Mouse (Mus musculus) embryonic stem cell, embryonic (primary cell): ENCODE data around the gene Tma16.

Experiments
- CTCF ChIA-PET, 4 experiments: fragments of 300-600 bp in 2 of 4; fragments of 350-600 bp in 2 of 4; sonication (Branson Sonifier 250); formaldehyde crosslinking; loops; one replicate each; lab custom pipeline; 2022; ENCODE audit warnings: inconsistent platforms in 2 of 4; lab: Charles Lee
- POLR2A ChIA-PET, 4 experiments: fragments of 300-600 bp in 2 of 4; fragments of 350-600 bp in 2 of 4; sonication (Branson Sonifier 250); formaldehyde crosslinking; loops; one replicate each; lab custom pipeline; 2022; ENCODE audit warnings: antibody characterized with exemption in 4 of 4, inconsistent platforms in 1 of 4; lab: Charles Lee

Tma16 gene

GRCm38 (mm10) chr8:66486084-66486763 lies at the start of gene Tma16:
Gene Tma16, minus strand, starts transcription at chr8:66486530.
- ChIA-PET POLR2A (interaction anchor here (0.6 to 7.0 kb wide), 23 partner anchors 8 to 1539 kb away, joined by 3 to 96 read pairs (median 4); partner anchors contain the start of gene Tmem192 (in 1 of the 4)), CTCF (interaction anchor here in 2 of 4 experiments (0.7 to 1.5 kb wide), 5 partner anchors 10 to 29 kb away, joined by 3 to 6 read pairs (median 5); no protein-coding TSS in a partner anchor)

GRCm38 (mm10) chr8:66520576-66520975 lies 34.2 kb upstream of the Tma16 start:
- ChIA-PET CTCF (interaction anchor here in 1 of 4 experiments (0.6 kb wide), 1 partner anchor 208 kb away, joined by 3 read pairs; no protein-coding TSS in a partner anchor), POLR2A (no interaction called here)

DNA sequence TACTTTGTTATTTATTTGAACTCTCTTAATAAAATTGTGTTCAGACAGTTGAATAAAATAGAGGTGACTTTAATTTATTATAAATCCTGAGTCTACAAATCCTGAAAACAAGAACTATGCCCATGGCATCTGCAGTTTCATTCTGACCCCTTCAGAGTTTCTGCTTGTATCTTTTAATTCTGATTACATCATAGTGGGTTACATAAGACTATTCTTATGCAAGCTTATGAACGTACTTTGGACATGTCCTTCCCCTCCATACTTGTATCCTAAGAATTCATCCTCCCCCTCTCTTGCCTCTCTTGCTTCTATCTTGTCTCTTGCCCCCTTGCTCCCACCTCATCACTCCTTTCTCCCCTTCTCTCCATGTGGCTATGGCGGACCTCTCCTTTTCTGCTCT lies 32.8 kb upstream of the Tma16 start:
- POLR2A ChIA-PET: interaction anchor here in 1 of 4 experiments (0.9 kb wide), 1 partner anchor 72 kb away, joined by 3 read pairs; no protein-coding TSS in a partner anchor
- CTCF ChIA-PET: no interaction called here

DNA sequence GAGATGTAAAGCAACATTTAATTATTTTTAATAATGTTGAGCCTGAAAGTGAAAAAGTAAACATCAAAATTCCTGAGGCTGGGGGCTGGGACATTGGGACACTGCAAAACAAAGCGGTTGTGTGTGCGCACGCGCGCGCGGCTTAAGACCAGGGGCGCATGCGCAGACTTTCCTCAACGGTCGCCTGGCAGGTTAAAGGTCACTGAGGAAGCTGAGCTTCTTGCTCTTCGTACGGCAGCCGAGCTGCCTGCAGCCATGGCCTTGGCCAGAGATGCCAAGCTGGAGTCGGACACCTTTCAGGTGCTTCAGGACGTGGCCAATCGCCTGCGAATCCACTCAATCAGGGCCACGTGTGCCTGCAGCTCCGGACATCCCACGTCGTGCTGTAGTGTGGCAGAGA lies 25.2 kb upstream of the Tma16 start, which contains the start of gene Tktl2:
Tktl2 (plus strand) TSS at position 220 of the 400 bp plus-strand sequence.
- CTCF ChIA-PET: interaction anchor here in 3 of 4 experiments (0.6 to 1.2 kb wide), 3 partner anchors 14 to 1914 kb away, joined by 3 to 5 read pairs (median 3); no protein-coding TSS in a partner anchor
- POLR2A ChIA-PET: interaction anchor here in 3 of 4 experiments (0.6 to 1.2 kb wide), 3 partner anchors 24 to 1081 kb away, joined by 3 read pairs; partner anchors contain the start of gene Tma16 (in 1 of the 3)

- POLR2A ChIA-PET: no interaction called here
- CTCF ChIA-PET: no interaction called here
These were observed 17.1 kb upstream of the Tma16 start for GRCm38 (mm10) chr8:66503381-66503780.

DNA sequence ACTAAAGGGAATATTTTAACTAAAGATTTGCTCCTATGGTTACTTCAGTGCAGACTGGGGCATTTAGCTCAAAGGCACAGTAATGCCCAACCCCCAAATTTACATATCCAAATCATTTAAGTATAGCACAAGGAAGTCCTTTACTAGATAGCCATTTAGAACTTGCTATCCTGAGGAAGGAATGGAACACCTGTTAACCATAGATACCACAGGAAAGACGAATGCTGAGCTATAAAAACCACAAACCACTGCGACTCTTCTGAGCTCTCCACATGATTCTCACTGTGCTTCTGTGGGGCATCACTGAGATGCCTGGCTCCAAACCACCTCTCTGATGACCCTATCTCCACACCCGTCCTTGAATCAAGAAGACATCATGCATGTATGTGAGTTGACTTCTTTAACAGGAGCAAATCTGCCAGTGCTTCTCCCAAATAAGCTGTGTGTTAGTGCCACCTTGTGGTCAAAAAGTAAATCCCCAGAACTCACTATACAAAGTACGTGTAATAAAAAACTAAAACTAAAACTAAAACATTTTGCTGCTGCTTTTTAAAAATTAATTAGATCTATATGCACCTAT lies 10.8 kb upstream of the Tma16 start:
- CTCF ChIA-PET: interaction anchor here (0.6 to 2.1 kb wide), 27 partner anchors 9 to 1512 kb away, joined by 3 to 14 read pairs (median 4); partner anchors contain the start of genes Tktl2 (in 2 of the 4) and Tma16 (in 2 of the 4)
- POLR2A ChIA-PET: interaction anchor here in 3 of 4 experiments (0.7 to 1.7 kb wide), 6 partner anchors 10 to 42 kb away, joined by 3 to 6 read pairs (median 4); partner anchors contain the start of gene Tma16 (in 3 of the 3)

- CTCF ChIA-PET: interaction anchor here in 1 of 4 experiments (1.0 to 1.2 kb wide), 2 partner anchors 9 to 49 kb away, joined by 4 to 5 read pairs; partner anchors contain the start of gene Tma16
- POLR2A ChIA-PET: interaction anchor here in 1 of 4 experiments (0.7 to 0.8 kb wide), 2 partner anchors 9 to 35 kb away, joined by 3 read pairs; partner anchors contain the start of gene Tma16
These were observed 9.4 kb upstream of the Tma16 start for GRCm38 (mm10) chr8:66495726-66496125.

- CTCF ChIA-PET: interaction anchor here in 1 of 4 experiments (0.6 kb wide), 1 partner anchor 37 kb away, joined by 3 read pairs; no protein-coding TSS in a partner anchor
These were observed 8.2 kb upstream of the Tma16 start for GRCm38 (mm10) chr8:66494496-66494895.

DNA sequence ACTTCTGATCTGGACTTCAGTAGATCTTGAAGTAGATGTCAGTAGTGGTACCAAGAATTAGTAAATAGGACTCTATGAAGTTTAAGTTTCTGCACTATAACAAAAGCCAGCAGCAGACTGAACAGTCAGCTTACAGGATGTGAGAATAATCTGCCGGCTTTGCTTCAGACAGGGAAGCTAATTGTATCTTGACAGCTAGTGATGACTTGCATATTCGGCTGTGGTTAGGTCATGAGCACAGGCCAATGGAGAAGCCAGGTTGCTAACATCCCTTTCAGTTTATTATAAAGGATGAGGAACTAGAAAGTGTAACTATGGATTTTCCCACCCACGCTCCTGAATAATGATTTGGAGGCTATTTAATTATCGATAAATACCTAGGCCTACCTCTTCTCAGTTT lies 4.3 kb upstream of the Tma16 start:
- CTCF ChIA-PET: no interaction called here
- POLR2A ChIA-PET: interaction anchor here in 3 of 4 experiments (0.5 to 1.3 kb wide), 3 partner anchors 8 to 48 kb away, joined by 3 to 4 read pairs (median 3); no protein-coding TSS in a partner anchor

More at GRCm38 (mm10) chr8:66494496-66494895, 8.2 kb upstream of the Tma16 start:
- POLR2A ChIA-PET: no interaction called here

DNA sequence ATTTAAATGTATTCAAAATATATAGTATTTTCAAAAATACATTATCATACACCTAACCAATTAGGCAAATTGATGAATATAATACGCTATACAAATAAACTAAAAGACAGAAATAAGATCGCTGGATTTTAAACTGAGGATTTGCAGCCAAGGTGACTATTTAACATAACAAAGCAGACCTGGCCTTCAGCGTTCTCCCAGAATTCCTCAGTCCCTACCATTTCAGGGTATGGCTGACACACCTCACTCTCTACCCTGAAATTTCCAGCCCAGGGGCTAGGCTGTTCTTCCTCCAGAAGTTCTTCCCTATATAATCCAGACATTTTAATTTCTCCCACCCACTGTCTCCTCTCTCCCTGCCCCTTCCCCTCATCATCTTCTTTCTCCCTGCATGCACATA lies 2.2 kb upstream of the Tma16 start:
- CTCF ChIA-PET: no interaction called here

GRCm38 (mm10) chr8:66476880-66477279 lies 9.4 kb downstream of the Tma16 start:
- POLR2A ChIA-PET: interaction anchor here in 2 of 4 experiments (1.0 to 2.6 kb wide), 3 partner anchors 9 to 18 kb away, joined by 3 to 11 read pairs (median 5); partner anchors contain the start of gene Tma16 (in 2 of the 2)

More for the DNA sequence above, 2.2 kb upstream of the Tma16 start:
- POLR2A ChIA-PET: interaction anchor here in 1 of 4 experiments (0.7 kb wide), 1 partner anchor 811 kb away, joined by 4 read pairs; no protein-coding TSS in a partner anchor

GRCm38 (mm10) chr8:66469821-66470220 lies 16.5 kb downstream of the Tma16 start:
- ChIA-PET POLR2A (interaction anchor here in 2 of 4 experiments (1.4 to 6.4 kb wide), 3 partner anchors 9 to 15 kb away, joined by 5 to 96 read pairs (median 34); partner anchors contain the start of gene Tma16 (in 2 of the 2)), CTCF (interaction anchor here in 1 of 4 experiments (0.7 kb wide), 1 partner anchor 593 kb away, joined by 3 read pairs; no protein-coding TSS in a partner anchor)

More at GRCm38 (mm10) chr8:66476880-66477279, 9.4 kb downstream of the Tma16 start:
- CTCF ChIA-PET: interaction anchor here in 1 of 4 experiments (0.6 kb wide), 1 partner anchor 1454 kb away, joined by 3 read pairs; no protein-coding TSS in a partner anchor

GRCm38 (mm10) chr8:66457057-66457456 lies 29.3 kb downstream of the Tma16 start:
- CTCF ChIA-PET: interaction anchor here (0.5 to 1.5 kb wide), 9 partner anchors 14 to 949 kb away, joined by 3 to 9 read pairs (median 3); partner anchors contain the start of gene Tma16 (in 1 of the 4)
- POLR2A ChIA-PET: interaction anchor here in 3 of 4 experiments (0.5 to 1.0 kb wide), 4 partner anchors 10 to 1609 kb away, joined by 3 to 4 read pairs (median 4); no protein-coding TSS in a partner anchor

GRCm38 (mm10) chr8:66450691-66451090 lies 35.6 kb downstream of the Tma16 start:
- POLR2A ChIA-PET: no interaction called here
- CTCF ChIA-PET: interaction anchor here in 3 of 4 experiments (0.6 to 2.3 kb wide), 5 partner anchors 14 to 47 kb away, joined by 3 to 14 read pairs (median 4); no protein-coding TSS in a partner anchor

- CTCF ChIA-PET: interaction anchor here in 1 of 4 experiments (0.5 kb wide), 1 partner anchor 568 kb away, joined by 3 read pairs; no protein-coding TSS in a partner anchor
- POLR2A ChIA-PET: no interaction called here
These were observed 41.0 kb downstream of the Tma16 start for GRCm38 (mm10) chr8:66445351-66445750.

- POLR2A ChIA-PET: no interaction called here
- CTCF ChIA-PET: interaction anchor here in 3 of 4 experiments (0.7 to 1.1 kb wide), 3 partner anchors 53 to 1430 kb away, joined by 3 to 5 read pairs (median 4); no protein-coding TSS in a partner anchor
These were observed 42.2 kb downstream of the Tma16 start for GRCm38 (mm10) chr8:66444141-66444540.

DNA sequence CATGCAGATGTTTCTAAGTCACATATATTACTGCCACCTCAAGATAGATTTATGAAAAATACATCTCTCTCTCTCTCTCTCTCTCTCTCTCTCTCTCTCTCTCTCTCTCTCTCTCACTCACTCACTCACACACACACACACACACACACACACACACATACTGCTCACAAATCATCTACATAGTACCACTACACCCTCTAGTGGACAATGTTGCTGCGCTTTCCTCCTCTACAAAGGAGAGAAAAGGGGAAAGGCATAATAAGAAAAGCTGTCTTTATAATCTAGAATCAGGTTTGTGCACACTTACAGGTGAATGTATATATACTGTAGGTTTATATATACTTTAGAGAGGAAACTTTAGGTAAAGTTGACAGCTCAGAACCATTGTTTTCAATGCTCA lies 43.6 kb downstream of the Tma16 start:
- ChIA-PET CTCF (interaction anchor here (0.5 to 1.2 kb wide), 18 partner anchors 11 to 1431 kb away, joined by 3 to 11 read pairs (median 4); no protein-coding TSS in a partner anchor), POLR2A (interaction anchor here in 2 of 4 experiments (0.5 to 0.8 kb wide), 2 partner anchors 40 to 48 kb away, joined by 3 to 14 read pairs; no protein-coding TSS in a partner anchor)
